Mouse (Mus musculus) left cerebral cortex, adult 2 months (tissue): ENCODE measurements around the gene Tspan12. TPM values are rescaled to one million over a fixed set of nuclear protein-coding genes. Genes with fewer than 3 reads are reported as not detected.

Experiments
- DNase-seq, 2 experiments: peaks; one replicate each; pipeline ENCODE4 v3.0.0; 2021 to 2022; ENCODE audit warnings: low spot score in 2 of 2, mixed read lengths in 1 of 2; ENCODE audit errors: extremely low spot score in 1 of 2
- H3K27ac ChIP-seq: fragments of 200-600 bp; 2 replicates; pipeline ENCODE4 v1.8.1; 2022
- H3K4me3 ChIP-seq: fragments of 200-600 bp; 2 replicates; pipeline ENCODE4 v1.8.1; 2022
- CTCF ChIP-seq: fragments of 200-600 bp; IDR thresholded peaks from 2 replicates; pipeline ENCODE4 v1.8.1; 2022; ENCODE audit warnings: antibody characterized with exemption, mild to moderate bottlenecking, moderate library complexity
- intact Hi-C: fragments of 180-260 bp; cut with DNase I; formaldehyde crosslinking; loops from one replicate; pipeline ENCODE4 v1.15.1; 2025
- total RNA-seq, 2 experiments: library from RNA; stranded (reverse); gene quantifications; 2 replicates each; pipeline ENCODE4 v1.2.3; 2021

Gene Tspan12
- total RNA-seq, 2 experiments from 2014 or later, result 20.4 to 24.6 TPM

DNA sequence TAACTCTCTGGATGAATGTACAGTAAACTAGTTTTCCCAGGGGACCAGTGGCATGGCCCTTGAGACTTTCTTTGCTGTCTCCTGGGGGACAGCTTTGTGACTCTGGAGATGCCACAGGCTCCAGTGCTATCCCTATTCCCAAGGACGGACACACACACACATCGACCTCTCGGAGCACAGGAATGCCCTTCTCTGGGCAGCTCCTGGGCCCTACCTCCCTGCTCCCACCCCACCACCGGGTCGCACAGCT, 1.0 kb downstream of the Tspan12 start:
- Histone ChIP-seq H3K27ac (peak overlapping the region; percentile 54), H3K4me3 (peak overlapping the region; percentile 82)
- DNase-seq, result no peak
- no peak for TF ChIP-seq CTCF
- intact Hi-C loops, result loop anchor here (2.0 kb wide), 1 partner anchor 98 kb away; the partner anchor contains the start of gene Ing3

GRCm38 (mm10) chr6:21850526-21851345, 1.6 kb downstream of the Tspan12 start:
- Histone ChIP-seq H3K4me3 (peak overlapping the region; percentile 82), H3K27ac (no peak overlapping the region)
- TF ChIP-seq CTCF, result no peak
- DNase-seq, result no peak
- intact Hi-C loops, result loop anchor here (2.0 kb wide), 1 partner anchor 98 kb away; the partner anchor contains the start of gene Ing3

- intact Hi-C loops, result no loop called here
- DNase-seq, result no peak
- Histone ChIP-seq H3K4me3 (no peak overlapping the region), H3K27ac (no peak overlapping the region)
- TF ChIP-seq CTCF, result no peak
These were observed 3.5 kb downstream of the Tspan12 start for GRCm38 (mm10) chr6:21848808-21849207.

DNA sequence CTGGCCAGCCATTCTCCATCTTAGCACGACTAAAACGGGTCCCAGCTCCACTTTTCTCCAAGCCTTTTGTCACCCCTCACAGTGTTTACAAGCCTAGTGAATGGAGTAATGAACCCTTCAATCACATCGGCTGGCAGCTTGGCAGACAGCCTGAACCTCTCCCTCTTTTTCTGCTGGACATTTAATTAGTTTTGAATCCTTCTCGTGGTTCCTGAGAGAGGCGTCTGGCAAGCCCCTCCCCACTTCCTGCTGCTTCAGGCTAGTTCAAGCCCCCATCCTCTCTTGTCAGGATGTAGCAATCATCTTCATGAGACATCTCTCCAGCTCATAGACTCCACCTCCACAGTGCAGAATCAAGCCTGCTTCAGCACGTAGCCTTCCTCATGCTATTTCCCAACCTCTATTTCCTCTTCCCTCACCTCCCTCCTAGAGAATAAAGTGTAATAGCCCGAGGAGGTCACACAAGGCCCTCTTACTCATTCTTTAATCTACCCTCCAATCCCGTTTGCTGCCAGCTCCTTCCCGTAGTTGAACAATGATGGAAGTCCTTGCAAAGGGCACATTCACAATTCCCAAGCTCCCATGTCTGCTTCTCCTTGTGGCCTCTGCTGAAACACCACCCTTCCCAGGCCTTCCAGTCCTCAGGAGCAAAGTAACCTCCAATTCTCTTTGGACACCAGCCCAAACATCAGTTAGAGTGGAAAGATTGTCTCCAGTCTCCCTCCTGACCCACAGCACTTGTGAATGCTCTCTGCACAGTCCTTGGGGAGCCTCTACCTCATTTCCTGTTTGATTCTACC, 12.1 kb downstream of the Tspan12 start:
- TF ChIP-seq CTCF, result no peak
- Histone ChIP-seq H3K27ac (no peak overlapping the region), H3K4me3 (no peak overlapping the region)
- intact Hi-C loops, result no loop called here
- DNase-seq, result no peak

GRCm38 (mm10) chr6:21839244-21839814, 13.0 kb downstream of the Tspan12 start:
- intact Hi-C loops, result no loop called here
- Histone ChIP-seq H3K27ac (no peak overlapping the region), H3K4me3 (no peak overlapping the region)
- no peak for DNase-seq
- TF ChIP-seq CTCF, result no peak

GRCm38 (mm10) chr6:21833531-21833930, 18.8 kb downstream of the Tspan12 start:
- Histone ChIP-seq H3K27ac (no peak overlapping the region), H3K4me3 (no peak overlapping the region)
- intact Hi-C loops, result no loop called here
- DNase-seq, result no peak
- TF ChIP-seq CTCF, result no peak

DNA sequence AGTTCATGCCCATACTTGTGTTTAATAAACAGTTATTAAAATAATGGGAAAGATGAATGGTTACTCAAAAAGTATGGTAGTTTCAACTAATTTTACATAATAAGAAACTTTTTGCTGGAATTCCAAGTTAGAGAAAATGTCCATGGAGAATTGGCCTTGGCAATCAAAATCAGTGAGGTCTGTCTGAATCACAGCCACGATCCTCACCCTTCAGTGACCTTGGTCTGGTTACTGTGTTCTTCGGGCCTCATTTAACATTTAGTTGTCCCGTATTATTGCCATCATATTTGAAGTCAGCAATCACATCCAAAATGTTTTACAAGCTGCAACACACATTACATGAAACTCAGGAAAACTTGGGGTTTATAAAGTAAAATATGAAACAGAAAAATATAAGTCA, 20.4 kb downstream of the Tspan12 start:
- no peak overlapping the region for H3K4me3 ChIP-seq
- intact Hi-C loops, result no loop called here
- no peak for TF ChIP-seq CTCF
- no peak for DNase-seq
- H3K27ac ChIP-seq, result no peak overlapping the region

DNA sequence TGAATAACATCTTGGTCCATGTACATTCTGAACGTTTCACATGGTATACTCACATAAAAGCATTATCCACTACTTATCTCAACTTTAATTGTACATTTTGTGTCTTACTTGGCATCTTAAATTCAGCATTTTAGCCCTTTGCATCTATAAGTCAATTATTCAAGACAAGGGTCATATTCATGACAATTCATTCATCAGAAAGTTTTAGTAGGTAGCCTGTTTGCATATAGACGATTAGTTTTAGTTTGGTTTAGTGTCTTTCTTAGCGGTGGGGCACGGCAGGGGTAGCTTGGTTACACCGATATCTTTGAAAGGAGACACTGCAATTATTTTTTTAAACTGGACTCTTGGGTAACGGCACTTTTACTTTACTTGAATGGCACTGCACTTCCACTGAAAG, 21.4 kb downstream of the Tspan12 start:
- no peak for TF ChIP-seq CTCF
- DNase-seq, result no peak
- no peak overlapping the region for H3K4me3 ChIP-seq
- no peak overlapping the region for H3K27ac ChIP-seq
- intact Hi-C loops, result no loop called here

DNA sequence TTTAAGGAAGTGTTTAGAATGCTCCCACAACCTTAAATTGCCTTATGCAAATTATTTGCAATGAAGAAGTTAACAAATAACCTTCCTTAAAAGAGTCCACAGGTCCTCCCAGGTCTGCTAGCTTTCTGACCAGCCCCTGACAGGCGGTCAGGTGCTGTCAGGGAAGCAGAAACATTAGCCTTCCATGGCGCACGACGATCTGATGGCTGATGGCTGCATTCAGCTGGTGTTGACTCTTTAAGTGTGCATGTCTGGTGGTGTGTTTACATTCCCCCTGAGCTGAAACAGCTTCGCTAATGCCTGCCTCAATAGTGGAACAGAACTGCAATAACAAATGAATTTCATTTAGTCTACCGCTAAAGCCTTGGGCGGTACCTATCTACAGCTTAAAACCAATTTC, 22.4 kb downstream of the Tspan12 start:
- intact Hi-C loops, result no loop called here
- H3K4me3 ChIP-seq, result no peak overlapping the region
- DNase-seq, result no peak
- H3K27ac ChIP-seq, result no peak overlapping the region
- no peak for TF ChIP-seq CTCF

GRCm38 (mm10) chr6:21828437-21828836, 23.9 kb downstream of the Tspan12 start:
- intact Hi-C loops, result no loop called here
- Histone ChIP-seq H3K27ac (no peak overlapping the region), H3K4me3 (no peak overlapping the region)
- TF ChIP-seq CTCF, result no peak
- DNase-seq, result no peak

- TF ChIP-seq CTCF, result no peak
- no peak overlapping the region for H3K4me3 ChIP-seq
- intact Hi-C loops, result no loop called here
- DNase-seq, result no peak
- no peak overlapping the region for H3K27ac ChIP-seq
These were observed 24.3 kb downstream of the Tspan12 start for GRCm38 (mm10) chr6:21828001-21828400.

- DNase-seq, result no peak
- TF ChIP-seq CTCF, result no peak
- no peak overlapping the region for H3K4me3 ChIP-seq
- no peak overlapping the region for H3K27ac ChIP-seq
- intact Hi-C loops, result no loop called here
These were observed 28.6 kb downstream of the Tspan12 start for GRCm38 (mm10) chr6:21823694-21824093.
